Mouse (Mus musculus) embryonic fibroblast, embryonic 13.5 days (primary cell): ENCODE measurements around the gene Ccno. TPM values are rescaled to one million over a fixed set of nuclear protein-coding genes. Genes with fewer than 3 reads are reported as not detected.
"Not testable (repeated sequence)": the region's sequence is repeated elsewhere in the genome, so short reads cannot be mapped to it uniquely, and the experiment has no call there.

Source experiments
- H3K27ac ChIP-seq: 2 replicates; pipeline ENCODE4 v1.5.1; 2012; ENCODE audit warnings: low read length, control low read depth, inconsistent platforms; ENCODE audit not compliant: insufficient read depth
- H3K4me1 ChIP-seq: 2 replicates; pipeline ENCODE4 v1.6.1; 2011; ENCODE audit warnings: low read length; ENCODE audit not compliant: control insufficient read depth, insufficient read depth
- H3K4me3 ChIP-seq: 2 replicates; pipeline ENCODE4 v1.5.1; 2011; ENCODE audit warnings: mild to moderate bottlenecking, control low read depth, low read length; ENCODE audit not compliant: insufficient read depth
- CTCF ChIP-seq: IDR thresholded peaks from 2 replicates; pipeline ENCODE4 v1.5.1; 2011; ENCODE audit warnings: mild to moderate bottlenecking, control low read depth, low read length, moderate library complexity, borderline replicate concordance; ENCODE audit not compliant: insufficient read depth
- POLR2A ChIP-seq: IDR thresholded peaks from 2 replicates; pipeline ENCODE4 v1.6.1; 2011; ENCODE audit warnings: low read depth, mild to moderate bottlenecking, control low read depth, low read length, moderate library complexity
- polyA plus RNA-seq: library from polyadenylated mRNA; stranded (reverse); fragments of >200 nt; gene quantifications from 2 replicates; pipeline ENCODE4 v1.2.4, GENCODE M21; 2011; ENCODE audit warnings: low read depth; ENCODE audit not compliant: missing spikeins, insufficient read length

Gene Ccno
- polyA plus RNA-seq, 1 experiment: 1.2 TPM

DNA sequence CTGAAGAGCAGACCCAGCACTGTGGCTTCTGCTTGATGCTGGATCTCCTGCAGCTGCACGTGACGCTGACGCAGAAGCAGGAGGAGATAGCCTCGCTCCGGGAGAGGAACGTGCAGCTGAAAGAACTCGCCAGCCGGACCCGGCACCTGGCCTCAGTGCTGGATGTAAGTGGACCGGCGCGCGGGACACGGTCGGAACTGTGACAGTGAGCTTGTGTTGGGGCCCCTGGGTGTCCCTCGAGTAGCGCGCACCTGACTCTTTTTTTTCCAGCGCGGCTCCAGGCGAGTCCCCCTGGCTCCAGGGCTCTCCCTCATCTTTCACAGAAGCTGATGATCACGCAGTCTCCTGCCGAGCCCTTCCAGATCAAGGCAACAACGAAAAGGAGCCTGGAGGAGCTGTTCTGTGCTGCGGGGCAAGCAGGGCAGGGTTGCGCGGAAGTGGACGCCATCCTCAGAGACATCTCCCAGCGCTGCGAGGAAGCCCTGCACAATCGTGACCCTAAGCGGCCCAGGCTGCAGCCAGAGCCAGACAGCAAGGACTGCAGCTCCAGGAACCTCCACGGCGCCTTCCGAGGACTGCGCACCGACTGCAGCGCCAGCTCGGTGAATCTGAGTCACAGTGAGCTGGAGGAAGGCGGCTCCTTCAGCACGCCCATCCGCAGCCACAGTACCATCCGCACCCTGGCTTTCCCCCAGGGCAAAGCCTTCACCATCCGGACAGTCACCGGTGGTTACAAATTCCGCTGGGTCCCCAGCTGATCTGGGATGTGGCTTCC lies 11.0 kb downstream of the Ccno start:
- H3K4me1 ChIP-seq: 0 out of 2 replicates have a peak, but pooled peaks cover 2% of the 10 kb centered on the region
- peak overlapping the region; percentile 36 for H3K4me3 ChIP-seq
- no peak overlapping the region for H3K27ac ChIP-seq
- TF ChIP-seq POLR2A: no peak
- TF ChIP-seq CTCF: no peak

DNA sequence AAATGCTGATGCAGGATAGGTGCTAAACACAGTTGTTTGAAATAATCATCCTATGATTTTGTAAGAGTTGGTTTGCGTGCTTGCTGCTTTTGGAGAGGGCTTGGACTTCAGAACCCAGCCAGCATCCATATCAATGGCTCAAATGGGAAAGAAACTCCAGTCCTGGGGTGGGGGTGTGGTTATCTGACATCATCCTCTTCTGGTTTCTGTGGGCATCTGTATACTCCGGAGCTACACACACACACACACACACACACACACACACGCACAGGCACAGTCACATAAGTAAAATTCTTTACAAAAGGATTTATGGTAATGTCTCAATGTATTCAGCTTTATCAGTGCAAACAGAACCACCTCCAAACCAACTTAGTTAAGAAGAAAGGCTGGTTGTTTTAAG lies 12.5 kb downstream of the Ccno start:
- no peak for TF ChIP-seq CTCF
- TF ChIP-seq POLR2A: no peak
- Histone ChIP-seq H3K4me1 (0 out of 2 replicates have a peak, but pooled peaks cover 2% of the 10 kb centered on the region), H3K4me3 (no peak overlapping the region), H3K27ac (no peak overlapping the region)

DNA sequence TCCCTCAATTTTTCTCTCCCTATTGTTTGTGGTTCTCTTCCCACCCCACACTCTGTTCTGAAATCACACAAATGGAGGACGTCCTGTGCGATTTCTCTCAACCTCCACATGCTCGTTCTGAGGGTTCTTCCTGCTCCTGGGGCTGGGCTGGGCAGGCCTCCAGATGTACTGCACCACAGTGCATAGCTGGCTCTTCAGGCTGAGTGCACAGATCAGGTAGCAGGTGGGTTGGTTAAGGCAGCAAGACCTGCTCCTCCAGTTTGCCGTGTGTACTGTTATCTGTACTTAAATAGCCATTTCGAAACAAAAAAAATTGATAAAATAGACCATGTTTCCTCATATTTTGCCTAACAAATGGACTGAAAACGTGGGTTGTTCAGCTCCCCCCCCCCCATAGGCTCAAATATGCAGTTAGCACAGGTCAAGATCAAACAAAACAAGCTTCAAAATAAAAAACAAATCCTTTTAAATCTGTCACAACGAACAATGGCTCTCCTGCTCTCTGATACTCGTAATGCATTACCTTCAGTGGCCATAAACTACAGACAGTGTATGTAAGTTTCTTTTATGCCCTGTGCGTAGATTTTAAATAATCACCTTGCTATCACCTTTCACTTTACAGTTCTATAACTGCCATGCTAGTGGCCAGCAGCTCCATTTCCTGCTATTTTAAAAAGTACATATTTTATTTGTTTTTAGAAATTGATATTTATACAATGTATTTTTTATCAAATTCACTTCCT lies 13.1 kb downstream of the Ccno start:
- no peak overlapping the region for H3K27ac ChIP-seq

DNA sequence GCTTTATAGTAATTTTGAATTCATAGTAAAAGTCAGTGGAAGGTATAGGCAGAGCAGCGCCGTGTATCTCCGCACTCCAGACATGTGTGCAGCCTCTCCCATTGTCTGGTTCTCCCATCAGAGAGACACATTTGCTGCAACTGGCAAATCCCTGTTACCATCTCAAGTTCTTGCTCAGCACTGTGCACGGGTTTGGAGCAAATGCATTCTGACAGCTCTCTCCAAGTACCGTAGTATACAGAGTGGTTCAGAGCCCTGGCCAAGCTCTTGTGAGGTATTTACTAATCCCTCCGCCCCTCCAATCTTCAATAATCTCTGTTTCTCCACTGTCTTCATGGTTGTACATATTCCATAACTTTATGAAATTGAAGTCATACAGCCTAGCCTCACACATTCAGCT lies 25.1 kb downstream of the Ccno start:
- H3K4me3 ChIP-seq: no peak overlapping the region
- TF ChIP-seq CTCF (no peak), POLR2A (no peak)
- no peaks in the 10 kb centered on the region for H3K4me1 ChIP-seq
- H3K27ac ChIP-seq: no peak overlapping the region

More for the DNA sequence above, 13.1 kb downstream of the Ccno start:
- Histone ChIP-seq H3K4me1 (0 out of 2 replicates have a peak, but pooled peaks cover 2% of the 10 kb centered on the region), H3K4me3 (no peak overlapping the region)
- TF ChIP-seq CTCF (no peak), POLR2A (no peak)

DNA sequence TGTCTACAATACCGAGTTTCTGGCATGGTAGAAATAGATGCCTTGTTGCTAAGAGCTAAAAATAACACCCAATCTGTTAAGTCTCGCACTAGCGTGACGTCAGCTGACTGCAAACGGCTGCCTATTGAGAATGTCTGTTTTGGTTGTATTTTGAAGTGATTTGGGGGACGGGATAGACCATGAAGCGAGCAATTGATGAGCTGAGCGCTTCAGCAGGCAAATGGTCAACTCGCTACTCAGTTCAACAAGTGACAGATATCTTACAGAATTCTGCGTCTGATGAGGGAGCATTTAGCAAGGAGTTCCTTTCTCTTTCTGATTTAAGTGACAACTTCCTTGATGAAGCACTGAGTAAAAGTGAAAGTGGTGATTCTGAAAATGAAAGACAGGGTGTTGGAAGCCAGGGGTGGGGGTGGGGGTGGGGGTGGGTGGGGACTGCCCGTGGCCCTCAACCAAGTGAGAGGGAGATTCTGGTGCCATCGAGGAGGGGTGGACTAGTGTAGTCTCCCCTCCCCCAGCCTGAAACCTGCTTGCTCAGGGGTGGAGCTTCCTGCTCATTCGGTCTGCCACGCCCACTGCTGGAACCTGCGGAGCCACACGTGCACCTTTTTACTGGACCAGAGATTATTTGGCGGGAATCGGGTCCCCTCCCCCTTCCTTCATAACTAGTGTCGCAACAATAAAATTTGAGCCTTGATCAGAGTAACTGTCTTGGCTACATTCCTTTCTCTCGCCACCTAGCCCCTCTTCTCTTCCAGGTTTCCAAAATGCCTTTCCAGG lies 25.8 kb downstream of the Ccno start:
- not testable (repeated sequence) for H3K27ac ChIP-seq, H3K4me1 ChIP-seq
- H3K4me3 ChIP-seq: peak overlapping the region; percentile 39

DNA sequence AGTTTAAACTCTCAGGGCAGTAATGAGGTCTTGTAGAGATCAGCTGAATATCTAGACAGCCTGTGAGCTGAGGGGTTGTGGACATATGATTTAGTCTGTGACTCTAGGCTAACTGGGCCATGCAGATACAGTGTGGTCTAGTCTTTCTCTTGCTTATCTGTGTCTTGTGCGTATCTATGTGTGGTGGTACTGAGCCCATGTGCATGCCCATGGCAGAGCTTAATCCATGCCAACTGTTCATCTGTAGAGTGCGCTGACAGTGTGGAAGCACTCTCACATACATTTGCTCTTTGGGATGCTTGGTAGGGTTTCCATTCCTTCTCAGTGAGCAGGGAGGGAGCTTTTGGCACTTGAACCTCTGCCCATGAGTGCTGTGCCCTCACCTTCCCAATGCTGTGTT lies 33.9 kb downstream of the Ccno start:
- TF ChIP-seq CTCF (no peak), POLR2A (no peak)
- H3K4me3 ChIP-seq: no peak overlapping the region
- no peaks in the 10 kb centered on the region; the same call in 1 of the 2 replicates for H3K4me1 ChIP-seq

DNA sequence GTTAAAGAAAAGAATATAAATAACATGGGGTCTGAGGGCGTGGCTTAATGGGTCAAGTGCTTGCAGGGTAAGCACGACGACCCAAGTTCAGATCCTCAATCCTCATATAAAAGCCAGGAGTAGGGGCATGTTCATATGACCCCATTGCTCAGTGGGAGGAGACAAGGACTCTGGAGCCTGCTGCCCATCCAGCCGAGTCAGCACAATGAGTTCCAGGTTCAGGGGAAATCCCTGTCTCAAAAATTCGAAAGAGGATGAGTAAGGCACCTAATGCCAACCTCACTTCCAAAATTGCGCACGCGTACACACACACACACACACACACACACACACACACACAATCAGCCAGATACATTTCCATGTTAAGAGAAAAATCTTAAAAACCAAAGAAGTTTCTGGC lies 34.9 kb downstream of the Ccno start:
- Histone ChIP-seq H3K4me3 (no peak overlapping the region), H3K4me1 (no peaks in the 10 kb centered on the region; the same call in 1 of the 2 replicates), H3K27ac (no peak overlapping the region)
- TF ChIP-seq POLR2A: no peak
- TF ChIP-seq CTCF: no peak

More for the DNA sequence above, 33.9 kb downstream of the Ccno start:
- H3K27ac ChIP-seq: no peak overlapping the region

DNA sequence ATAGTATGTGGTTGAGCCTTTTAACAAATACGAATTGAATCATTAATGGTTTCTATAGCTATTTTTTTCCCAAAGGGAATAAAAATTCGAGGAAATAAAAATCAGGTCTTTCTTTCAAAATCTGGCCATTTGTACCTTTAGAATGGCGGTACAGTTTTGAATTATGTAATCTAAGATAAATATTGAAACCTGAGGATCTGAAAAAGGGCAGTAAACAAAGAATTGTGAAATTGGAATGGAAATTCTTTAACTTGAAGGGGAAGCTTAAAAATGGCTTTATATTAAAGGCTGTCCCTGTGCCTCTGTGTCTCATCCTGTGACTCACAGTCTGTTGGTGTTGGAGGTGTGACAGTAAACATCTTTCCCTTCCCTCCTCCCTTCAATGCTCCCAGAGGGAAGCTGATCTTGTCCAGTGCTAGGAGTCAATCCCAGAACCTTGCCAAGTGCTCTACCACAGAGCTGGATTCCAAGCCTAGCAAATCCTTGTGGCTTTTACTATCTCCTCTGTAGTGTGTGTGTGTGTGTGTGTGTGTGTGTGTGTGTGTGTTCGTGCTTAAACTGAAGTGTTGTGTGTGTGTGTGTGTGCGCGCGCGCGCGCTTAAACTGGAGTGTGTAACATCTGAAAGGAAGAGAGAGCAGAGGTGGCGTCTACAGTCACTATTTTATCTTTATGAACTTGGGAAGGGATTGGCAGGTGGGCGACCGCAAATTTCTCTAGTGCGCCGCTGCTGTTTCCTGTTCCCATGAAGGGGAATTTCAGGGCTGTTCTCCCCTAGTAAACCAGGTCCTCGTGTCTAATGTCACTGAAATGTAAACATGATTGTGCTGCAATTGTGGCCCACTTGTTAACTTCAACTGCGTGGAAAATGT lies 35.9 kb downstream of the Ccno start:
- TF ChIP-seq POLR2A (no peak), CTCF (no peak)
- no peaks in the 10 kb centered on the region; the same call in 1 of the 2 replicates for H3K4me1 ChIP-seq
- H3K4me3 ChIP-seq: no peak overlapping the region
- H3K27ac ChIP-seq: no peak overlapping the region

DNA sequence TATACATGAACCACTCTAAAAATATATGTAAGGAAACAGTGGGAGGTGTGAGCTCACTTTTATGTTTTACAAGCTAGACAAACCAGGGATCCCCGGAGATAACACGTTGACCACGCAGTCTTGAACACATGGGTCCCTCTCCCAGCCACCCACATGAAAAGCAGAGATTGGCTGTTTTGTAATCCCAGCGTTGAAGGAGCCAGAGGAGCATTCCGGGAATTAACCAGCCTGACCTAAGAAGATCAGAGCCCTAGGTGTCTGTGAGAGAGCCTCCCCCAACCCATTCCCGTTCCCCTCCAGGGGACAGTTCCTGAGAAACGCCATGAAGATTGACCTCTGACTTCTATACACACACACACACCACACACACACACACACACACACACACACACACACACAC lies 43.7 kb downstream of the Ccno start:
- H3K4me1 ChIP-seq: peaks cover 5% of the 10 kb centered on the region
- H3K27ac ChIP-seq: no peak overlapping the region
- peak overlapping the region; percentile 46 for H3K4me3 ChIP-seq
- TF ChIP-seq POLR2A: no peak
